In genomic region chr10:126822418-126822817, GRCm38 (mm10) we compare ENCODE assay signal across 23 mouse cellular contexts.
A peak's percentile ranks its signal among the peaks of the same experiment; 100 is the strongest.
DNase-seq lines count a peak whose midpoint lies in the region; ATAC-seq and TF ChIP-seq lines count a peak whose summit lies in the region.
"Had no signal": no experiment of that assay in that cellular context is flagged by ENCODE, and none has a peak within 500 bp of the region (broad histone marks: within the 10 kb centered on the region; RNA-seq: fewer than 3 reads in every experiment).

No protein-coding gene starts in this region.

- H3K9ac ChIP-seq in midbrain, postnatal 0 days (replicated peaks; ENCODE audit: low read length, poor library complexity, severe bottlenecking): no peak overlapping the region
- no peak overlapping the region for H3K9ac ChIP-seq in midbrain, embryonic 16.5 days (ENCODE audit: low read depth, low read length)
- H3K9ac ChIP-seq: embryonic facial prominence, embryonic 12.5 days; embryonic facial prominence, embryonic 15.5 days; forebrain, postnatal 0 days; heart, embryonic 12.5 days; heart, embryonic 15.5 days had no signal

- TF ChIP-seq CTCF in layer of hippocampus, adult 2 months (conservative IDR thresholded peaks at IDR 0.05): no peak
- no peak for TF ChIP-seq CTCF in midbrain, postnatal 0 days (IDR thresholded peaks at IDR 0.05)

- 78% methylated on average over 3 of the region's 3 CpGs for WGBS in midbrain, postnatal 0 days
- WGBS in midbrain, embryonic 16.5 days: 83% methylated on average over 3 of the region's 3 CpGs

- H3K36me3 ChIP-seq in midbrain, postnatal 0 days (ENCODE audit: insufficient read depth, low read length): no peaks in the 10 kb centered on the region
- no peaks in the 10 kb centered on the region for H3K36me3 ChIP-seq in midbrain, embryonic 16.5 days (ENCODE audit: control insufficient read depth, insufficient read depth, low read length)
- H3K36me3 ChIP-seq: embryonic facial prominence, embryonic 12.5 days; embryonic facial prominence, embryonic 15.5 days; heart, embryonic 12.5 days; heart, embryonic 15.5 days had no signal

- H3K27me3 ChIP-seq in midbrain, postnatal 0 days (ENCODE audit: insufficient read depth, low read length): no peaks in the 10 kb centered on the region
- no peaks in the 10 kb centered on the region for H3K27me3 ChIP-seq in midbrain, embryonic 16.5 days (ENCODE audit: control insufficient read depth, insufficient read depth, low read depth, low read length)
- H3K27me3 ChIP-seq: embryonic facial prominence, embryonic 12.5 days; embryonic facial prominence, embryonic 15.5 days; heart, embryonic 12.5 days; heart, embryonic 15.5 days had no signal

- no peak overlapping the region for H3K4me2 ChIP-seq in midbrain, postnatal 0 days (ENCODE audit: low read depth, low read length, poor library complexity, severe bottlenecking)
- H3K4me2 ChIP-seq in midbrain, embryonic 16.5 days (ENCODE audit: low read length): no peak overlapping the region
- H3K4me2 ChIP-seq: embryonic facial prominence, embryonic 12.5 days; embryonic facial prominence, embryonic 15.5 days; heart, embryonic 12.5 days; heart, embryonic 15.5 days had no signal

- no peaks in the 10 kb centered on the region for H3K4me1 ChIP-seq in midbrain, postnatal 0 days (ENCODE audit: insufficient read depth, low read length)
- H3K4me1 ChIP-seq in midbrain, embryonic 16.5 days (ENCODE audit: control insufficient read depth, insufficient read depth, low read length): no peaks in the 10 kb centered on the region
- H3K4me1 ChIP-seq: embryonic facial prominence, embryonic 12.5 days; embryonic facial prominence, embryonic 15.5 days; heart, embryonic 12.5 days; heart, embryonic 15.5 days had no signal

- no peak overlapping the region for H3K4me3 ChIP-seq in layer of hippocampus, adult 2 months
- no peak overlapping the region for H3K4me3 ChIP-seq in midbrain, postnatal 0 days (ENCODE audit: low read depth, low read length)
- H3K4me3 ChIP-seq in midbrain, embryonic 16.5 days (ENCODE audit: low read depth, low read length): no peak overlapping the region
- H3K4me3 ChIP-seq: embryonic facial prominence, embryonic 12.5 days; embryonic facial prominence, embryonic 15.5 days; heart, embryonic 12.5 days; heart, embryonic 15.5 days had no signal

- peak overlapping the region; percentile 89 for H3K27ac ChIP-seq in layer of hippocampus, adult 2 months
- peak overlapping the region; percentile 38; the same call in 1 of the 2 replicates for H3K27ac ChIP-seq in midbrain, postnatal 0 days (ENCODE audit: low read depth, low read length)
- no peak overlapping the region for H3K27ac ChIP-seq in midbrain, embryonic 16.5 days (ENCODE audit: low read length)
- H3K27ac ChIP-seq: embryonic facial prominence, embryonic 12.5 days; embryonic facial prominence, embryonic 15.5 days; heart, embryonic 15.5 days had no signal

- intact Hi-C loops in heart, postnatal 14 days (cut with DNase I): no loop called here

- no peaks in the 10 kb centered on the region for H3K9me3 ChIP-seq in midbrain, postnatal 0 days (ENCODE audit: low read length)
- no peaks in the 10 kb centered on the region for H3K9me3 ChIP-seq in midbrain, embryonic 16.5 days (replicated peaks; ENCODE audit: control insufficient read depth, low read length, poor library complexity, severe bottlenecking)
- H3K9me3 ChIP-seq: embryonic facial prominence, embryonic 12.5 days; embryonic facial prominence, embryonic 15.5 days; heart, embryonic 15.5 days had no signal

- ATAC-seq in midbrain, postnatal 0 days (ENCODE audit: low FRiP score): no peak
- no peak for ATAC-seq in midbrain, embryonic 16.5 days
- ATAC-seq: CD4-positive, CD25-positive, alpha-beta regulatory T cell, adult 4 months; forebrain, embryonic 14.5 days; forebrain, postnatal 0 days; intestine, postnatal 0 days had no signal

- peak; percentile 30 for DNase-seq in heart, adult 11 months
- DNase-seq in heart, postnatal 14 days: no peak
- DNase-seq in layer of hippocampus, adult 2 months (ENCODE audit: low spot score in 2 of 2): no peak
- DNase-seq in layer of hippocampus, adult 9-11 months: no peak
- no peak for DNase-seq in midbrain, postnatal 0 days (ENCODE audit: low spot score)
- DNase-seq: adrenal gland, adult 2 months; adrenal gland, postnatal 14 days; cerebellum, adult 11-12 months; cerebellum, adult 9-11 months; cerebellum, postnatal 25 days; forebrain, postnatal 0 days; gastrocnemius, postnatal 14 days; heart, adult 18-20 months; heart, postnatal 10 days; heart, postnatal 4 days had no signal
